Mouse (Mus musculus): ENCODE data around the gene Tmem159.

Tmem159 gene

DNA sequence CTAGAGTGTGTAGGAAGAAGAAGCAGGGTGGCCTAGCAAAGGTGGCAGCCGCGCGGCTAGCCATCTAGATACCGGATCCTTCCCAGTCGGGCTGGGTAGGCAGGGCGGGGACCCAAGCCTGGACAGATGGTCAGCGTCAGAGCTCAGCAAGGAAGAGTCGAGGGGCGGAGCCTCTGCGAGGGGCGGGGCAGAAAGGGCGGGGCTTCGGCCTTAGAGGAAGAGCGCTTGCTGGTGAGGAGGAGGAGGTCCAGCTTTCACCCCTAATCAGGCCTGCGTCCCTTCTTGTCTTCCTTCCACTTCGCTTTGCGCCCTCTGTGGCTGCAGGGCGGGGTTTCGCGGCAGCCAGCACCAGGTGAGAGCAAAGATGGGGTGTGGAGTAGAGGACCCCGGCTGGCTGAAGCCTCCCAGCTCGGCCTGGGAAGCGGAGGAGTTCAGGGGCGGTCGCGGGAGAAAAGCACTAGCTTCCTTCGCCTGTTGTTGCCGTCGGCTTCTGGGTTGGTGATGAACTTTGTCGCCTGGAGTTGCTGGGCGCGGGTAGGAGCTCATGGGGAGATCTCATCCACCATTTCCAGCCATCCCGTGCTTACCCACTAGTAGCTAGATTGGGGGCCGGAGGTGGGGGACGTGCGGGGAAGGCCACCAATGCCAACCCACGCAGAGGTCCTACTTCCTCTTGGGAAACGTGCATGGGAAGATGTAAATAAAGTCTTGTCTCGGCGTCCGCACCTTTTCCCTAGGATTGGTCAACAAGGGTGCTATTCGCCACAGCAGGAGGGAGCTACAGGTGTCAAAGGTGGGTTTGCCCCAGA, at the start of gene Tmem159:
Tmem159 (plus strand) TSS at position 190 of the 809 bp plus-strand sequence.
- peak; percentile 95 for DNase-seq

- no peak for DNase-seq
These were observed 48.1 kb upstream of the Tmem159 start for GRCm38 (mm10) chr7:120054016-120054415.

DNA sequence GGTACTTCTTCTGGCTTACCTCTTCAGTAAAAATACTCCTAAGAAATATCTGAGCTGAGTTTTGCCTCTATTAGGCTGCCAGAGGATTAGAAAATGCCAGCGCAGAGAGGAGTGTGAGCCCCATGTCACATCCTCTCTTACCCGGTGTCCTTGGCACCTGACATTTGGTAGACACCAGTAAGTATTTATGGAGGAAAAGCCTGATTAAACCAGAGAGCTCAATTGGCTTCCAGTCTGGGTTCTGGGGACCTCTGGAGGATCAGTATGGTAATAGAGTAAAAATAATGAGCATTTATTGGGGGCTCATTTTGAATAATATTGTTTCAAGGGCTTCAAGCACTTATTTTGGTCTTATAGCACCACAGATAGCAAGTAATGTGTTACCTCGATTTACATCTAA, 46.7 kb upstream of the Tmem159 start:
- no peak for DNase-seq

GRCm38 (mm10) chr7:120064045-120064444, 38.1 kb upstream of the Tmem159 start:
- no peak for DNase-seq

- DNase-seq: no peak
These were observed 34.0 kb upstream of the Tmem159 start for GRCm38 (mm10) chr7:120068114-120068513.

- no peak for DNase-seq
These were observed 33.0 kb upstream of the Tmem159 start for GRCm38 (mm10) chr7:120069164-120069563.

DNA sequence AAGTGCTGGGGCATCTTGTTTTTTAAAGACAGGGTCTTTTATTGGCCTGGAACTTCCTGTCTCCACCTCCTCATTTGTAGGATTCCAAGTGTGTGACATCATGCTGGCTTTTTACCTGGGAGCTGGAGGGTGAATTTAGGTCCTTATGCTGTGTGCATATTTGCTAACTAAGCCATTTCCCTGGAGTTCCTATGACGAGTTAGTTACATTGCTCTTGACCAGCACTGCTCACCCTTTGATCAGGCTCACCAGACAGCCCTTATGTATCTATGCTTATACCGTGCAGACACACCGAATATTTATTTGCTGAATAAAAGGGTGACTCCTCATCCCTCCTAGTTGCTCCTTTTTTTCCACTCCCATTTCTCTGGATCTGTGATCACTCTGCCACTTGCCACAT, 22.0 kb upstream of the Tmem159 start:
- DNase-seq: no peak

DNA sequence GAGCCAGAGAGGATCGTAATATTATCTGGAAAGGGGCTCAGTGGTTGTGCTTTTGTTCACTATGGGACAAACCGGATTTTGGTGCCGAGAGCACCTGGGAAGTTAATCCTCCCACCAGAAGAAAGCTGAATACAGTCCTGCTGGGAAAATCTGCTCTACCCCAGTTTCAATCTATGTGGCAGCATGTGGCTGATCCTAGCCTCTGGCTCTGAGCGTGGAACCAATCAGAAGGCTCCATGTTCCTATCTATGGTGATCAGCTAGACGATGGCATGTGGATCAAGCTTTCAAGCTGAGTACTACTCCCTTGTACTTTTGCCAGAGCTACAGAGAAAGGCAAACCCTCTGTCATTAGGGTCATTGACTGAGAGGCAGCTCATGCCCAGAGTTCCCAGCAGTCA, 9.1 kb upstream of the Tmem159 start:
- no peak for DNase-seq

DNA sequence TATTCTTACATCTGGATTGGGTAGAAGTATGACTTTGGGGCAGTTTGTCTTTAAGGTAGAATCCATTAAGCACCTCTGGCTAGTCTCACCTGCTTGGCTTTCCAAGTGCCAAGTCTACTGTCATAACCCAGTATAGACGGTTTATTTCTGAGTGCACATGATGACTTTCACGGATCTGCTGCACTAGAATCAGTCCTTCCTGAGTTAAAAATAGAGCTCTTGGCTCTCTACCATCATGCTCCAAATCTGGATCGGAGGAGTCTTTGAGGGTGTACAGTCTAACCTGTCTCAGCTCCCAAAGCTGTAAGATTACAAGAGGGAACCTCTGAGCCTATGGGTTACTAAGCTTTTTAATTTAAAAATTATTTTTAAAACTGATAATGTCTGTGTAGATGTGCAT, 7.9 kb upstream of the Tmem159 start:
- no peak for DNase-seq

DNA sequence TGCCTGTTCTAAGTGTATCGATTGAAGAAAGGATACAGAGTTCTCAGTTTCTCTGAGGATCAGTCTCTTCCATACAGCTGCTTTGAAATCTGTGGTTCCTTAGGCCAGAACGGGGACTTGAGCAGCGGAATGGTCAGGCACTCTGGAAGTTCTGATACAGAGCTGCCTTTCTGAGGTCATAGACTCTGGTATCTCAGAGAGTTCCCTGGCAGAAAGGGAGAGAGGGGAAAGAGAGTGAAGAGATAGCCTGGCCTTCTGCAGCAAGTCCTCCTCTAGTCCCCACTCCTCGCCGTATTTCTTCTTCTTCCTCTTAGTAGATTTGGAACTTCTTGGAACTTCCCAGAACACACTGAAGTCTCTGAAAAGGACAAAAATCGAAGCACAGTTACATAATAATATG, 7.0 kb upstream of the Tmem159 start, which contains the start of gene Dnah3:
Dnah3 (minus strand) TSS at position 101 of the 400 bp plus-strand sequence.
- no peak for DNase-seq

GRCm38 (mm10) chr7:120097845-120098244, 4.3 kb upstream of the Tmem159 start:
- DNase-seq: peak; percentile 72

- DNase-seq: peak; percentile 83
These were observed 3.8 kb upstream of the Tmem159 start for GRCm38 (mm10) chr7:120098403-120098802.

- peak; percentile 54 for DNase-seq
These were observed 940 bp downstream of the Tmem159 start for GRCm38 (mm10) chr7:120103019-120103567.

GRCm38 (mm10) chr7:120104975-120105374, 2.8 kb downstream of the Tmem159 start:
- no peak for DNase-seq

- peak; percentile 29 for DNase-seq
These were observed 4.2 kb downstream of the Tmem159 start for GRCm38 (mm10) chr7:120106356-120106755.

DNA sequence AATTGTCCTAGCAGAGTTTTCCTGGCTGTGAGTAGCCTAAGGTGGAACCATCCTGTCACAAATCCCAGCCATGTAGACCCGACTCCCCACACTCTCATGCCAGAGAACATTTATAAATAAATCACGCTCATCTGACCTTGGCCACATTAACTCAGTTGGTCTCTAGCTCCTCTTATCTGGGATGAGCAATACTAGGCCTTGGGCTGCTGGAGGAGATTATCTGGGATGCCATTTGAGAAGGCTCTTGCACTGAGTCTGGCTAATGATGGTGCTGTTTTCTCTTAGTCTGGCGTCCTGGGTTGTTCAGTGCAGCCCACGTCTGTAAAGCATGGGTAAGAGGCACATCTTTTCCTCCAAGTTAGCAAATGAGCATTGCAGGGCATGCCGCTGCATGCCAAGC, 7.5 kb downstream of the Tmem159 start:
- no peak for DNase-seq

DNA sequence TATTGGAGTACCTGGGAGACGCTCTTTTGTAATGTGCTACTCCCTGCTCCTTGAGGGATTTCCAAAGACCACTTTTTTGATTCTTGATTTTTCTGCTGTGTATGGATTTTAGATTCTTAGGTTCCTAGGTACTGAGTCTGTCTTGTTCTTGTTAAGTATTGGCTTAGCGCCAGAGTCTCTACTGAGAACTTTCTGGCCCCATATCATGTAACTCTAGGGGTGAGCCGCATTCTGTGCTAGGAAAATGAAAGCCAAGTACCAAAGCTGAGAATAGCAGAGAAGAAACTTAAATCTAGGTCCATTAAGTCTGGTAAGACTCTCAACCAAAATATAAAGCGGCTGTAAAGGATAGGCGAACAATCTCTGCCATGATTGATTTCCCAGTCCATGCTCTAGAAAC, 14.8 kb downstream of the Tmem159 start:
- no peak for DNase-seq

GRCm38 (mm10) chr7:120117529-120117928, 15.4 kb downstream of the Tmem159 start:
- no peak for DNase-seq

- peak; percentile 22 for DNase-seq
These were observed 21.6 kb downstream of the Tmem159 start for GRCm38 (mm10) chr7:120123776-120124175.

DNA sequence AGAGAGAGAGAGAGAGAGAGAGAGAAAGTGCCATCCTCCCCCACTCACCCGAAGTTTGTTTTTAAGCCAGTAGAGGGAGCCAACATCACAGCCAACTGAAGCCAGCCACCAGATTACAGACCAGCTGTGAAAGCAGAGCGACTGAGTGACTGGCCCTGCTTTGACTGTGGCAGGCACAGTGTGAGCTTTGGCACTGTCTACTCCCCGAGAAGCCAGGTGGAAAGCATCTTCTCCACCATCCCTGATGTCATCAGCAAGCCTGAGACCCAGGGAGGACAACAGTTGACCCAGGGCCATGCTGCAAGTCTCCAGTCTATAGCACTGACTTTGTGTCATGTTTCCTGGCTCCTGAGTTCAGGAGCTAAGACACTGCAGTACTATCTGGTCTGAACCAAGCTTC, 22.7 kb downstream of the Tmem159 start:
- DNase-seq: peak; percentile 83

DNA sequence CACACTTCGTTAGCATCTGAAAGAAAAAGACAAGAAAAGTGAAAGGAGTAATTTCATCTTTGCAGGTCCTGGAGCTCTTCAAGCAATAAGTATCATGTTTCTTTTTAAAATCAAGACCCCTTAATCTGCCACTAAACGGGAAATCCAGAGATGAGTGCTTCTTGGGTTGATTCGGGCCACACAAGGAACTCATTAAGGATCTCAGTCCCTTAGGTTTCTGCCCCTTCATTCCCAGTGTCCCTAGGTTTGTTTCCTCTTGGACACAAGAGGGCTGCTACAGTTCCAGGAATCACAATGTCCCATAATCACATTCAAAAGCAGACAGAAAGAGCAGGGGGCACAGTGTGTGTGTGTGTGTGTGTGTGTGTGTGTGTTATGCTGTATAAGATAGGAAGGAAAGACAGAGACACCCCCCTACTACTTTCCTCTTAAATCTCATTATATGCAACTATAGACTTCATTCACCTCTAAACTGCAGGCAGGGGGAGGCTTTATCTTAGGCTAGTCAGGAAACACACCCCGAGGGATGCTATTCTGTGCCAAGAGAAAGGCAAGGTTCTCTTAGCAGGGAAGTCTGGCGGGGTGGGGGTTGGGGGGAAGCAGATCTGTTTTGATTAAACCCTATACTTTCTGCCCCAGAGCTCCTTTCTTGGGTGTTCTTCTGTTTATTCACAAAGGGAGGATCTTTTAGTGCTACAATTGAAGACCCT, 25.0 kb downstream of the Tmem159 start:
- DNase-seq: no peak

GRCm38 (mm10) chr7:120127686-120128059, 25.5 kb downstream of the Tmem159 start:
- no peak for DNase-seq

DNA sequence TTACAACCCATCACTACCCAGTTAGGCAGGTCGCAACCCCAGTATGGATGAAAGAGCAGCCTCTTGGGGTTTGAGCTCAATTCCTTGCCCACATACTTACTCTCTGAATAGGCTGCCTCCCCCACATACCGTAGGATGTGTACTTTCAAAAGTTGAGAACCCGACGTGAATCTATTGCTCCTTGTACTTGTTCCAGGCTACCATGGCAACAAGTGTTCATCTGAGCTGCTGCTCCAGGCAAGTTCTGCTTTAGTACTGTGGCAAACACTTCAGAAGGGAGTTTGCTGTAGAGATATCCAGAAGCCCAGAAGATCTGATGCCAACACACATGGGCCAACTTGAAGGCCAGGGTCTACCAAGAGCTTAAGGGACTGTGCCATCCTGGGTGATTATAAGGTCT, 26.8 kb downstream of the Tmem159 start:
- no peak for DNase-seq

GRCm38 (mm10) chr7:120142743-120143142, 40.6 kb downstream of the Tmem159 start:
- no peak for DNase-seq
